Mouse (Mus musculus) G1E (cell line): ENCODE results near the gene Coa7.

ENCODE experiments used
- CTCF ChIP-seq: IDR thresholded peaks from 2 replicates; pipeline ENCODE4 v1.5.1; 2012; ENCODE audit warnings: low read depth, low read length, inconsistent platforms, mixed read lengths
- GATA1 ChIP-seq: IDR thresholded peaks from 2 replicates; pipeline ENCODE4 v1.6.1; 2012; ENCODE audit warnings: borderline replicate concordance, low read length, inconsistent platforms, mixed read lengths
- POLR2AphosphoS5 ChIP-seq: IDR thresholded peaks from 2 replicates; pipeline ENCODE4 v1.6.1; 2012; ENCODE audit warnings: low read depth, low read length, inconsistent platforms; ENCODE audit not compliant: insufficient replicate concordance
- TAL1 ChIP-seq: conservative IDR thresholded peaks from 2 replicates; pipeline ENCODE4 v1.6.1; 2012; ENCODE audit warnings: low read depth, low read length, inconsistent platforms, mixed read lengths

GRCm38 (mm10) chr4:108362321-108363261 is 34.7 kb downstream of the Coa7 start:
- TF ChIP-seq GATA1: no peak
- no peak for TF ChIP-seq POLR2AphosphoS5
- TF ChIP-seq CTCF: no peak
- no peak for TF ChIP-seq TAL1
